Mouse (Mus musculus): ENCODE data around the gene Taf4. TPM values are rescaled to one million over a fixed set of nuclear protein-coding genes. Genes with fewer than 3 reads are reported as not detected.

Taf4 gene
- total RNA-seq, 1 experiment from 2014 or later = 20.1 TPM

- no peak for ATAC-seq (replicated peaks in 1 of 2; ENCODE audit: insufficient read depth in 1 of 2, low FRiP score in 2 of 2, low TSS enrichment in 1 of 2, low read depth in 1 of 2, poor library complexity in 2 of 2, severe bottlenecking in 2 of 2)
Observed at GRCm38 (mm10) chr2:179989098-179989497, 12.7 kb upstream of the Taf4 start.

- ATAC-seq (replicated peaks in 1 of 2; ENCODE audit: insufficient read depth in 1 of 2, low FRiP score in 2 of 2, low TSS enrichment in 1 of 2, low read depth in 1 of 2, poor library complexity in 2 of 2, severe bottlenecking in 2 of 2) = peak; percentile 10 to 29; a peak in 1 of 4 replicates
Observed at GRCm38 (mm10) chr2:179986437-179987022, 10.1 kb upstream of the Taf4 start.

- no peak for ATAC-seq (replicated peaks in 1 of 2; ENCODE audit: insufficient read depth in 1 of 2, low FRiP score in 2 of 2, low TSS enrichment in 1 of 2, low read depth in 1 of 2, poor library complexity in 2 of 2, severe bottlenecking in 2 of 2)
Observed at GRCm38 (mm10) chr2:179985695-179986094, 9.2 kb upstream of the Taf4 start.

- ATAC-seq (replicated peaks in 1 of 2; ENCODE audit: insufficient read depth in 1 of 2, low FRiP score in 2 of 2, low TSS enrichment in 1 of 2, low read depth in 1 of 2, poor library complexity in 2 of 2, severe bottlenecking in 2 of 2) = no peak
Observed at GRCm38 (mm10) chr2:179984830-179985229, 8.4 kb upstream of the Taf4 start.

- no peak for ATAC-seq (replicated peaks in 1 of 2; ENCODE audit: insufficient read depth in 1 of 2, low FRiP score in 2 of 2, low TSS enrichment in 1 of 2, low read depth in 1 of 2, poor library complexity in 2 of 2, severe bottlenecking in 2 of 2)
Observed at GRCm38 (mm10) chr2:179982715-179983114, 6.3 kb upstream of the Taf4 start.

- ATAC-seq (replicated peaks in 1 of 2; ENCODE audit: insufficient read depth in 1 of 2, low FRiP score in 2 of 2, low TSS enrichment in 1 of 2, low read depth in 1 of 2, poor library complexity in 2 of 2, severe bottlenecking in 2 of 2) = no peak
Observed at GRCm38 (mm10) chr2:179980616-179981015, 4.2 kb upstream of the Taf4 start.

GRCm38 (mm10) chr2:179979836-179980235 is 3.4 kb upstream of the Taf4 start:
- ATAC-seq (replicated peaks in 1 of 2; ENCODE audit: insufficient read depth in 1 of 2, low FRiP score in 2 of 2, low TSS enrichment in 1 of 2, low read depth in 1 of 2, poor library complexity in 2 of 2, severe bottlenecking in 2 of 2) = peak in 1 of 2 experiments; percentile 28; a peak in 1 of 4 replicates

- ATAC-seq (replicated peaks in 1 of 2; ENCODE audit: insufficient read depth in 1 of 2, low FRiP score in 2 of 2, low TSS enrichment in 1 of 2, low read depth in 1 of 2, poor library complexity in 2 of 2, severe bottlenecking in 2 of 2) = no peak
Observed at GRCm38 (mm10) chr2:179978250-179978649, 1.8 kb upstream of the Taf4 start.

GRCm38 (mm10) chr2:179977344-179978025 is 1.0 kb upstream of the Taf4 start:
- no peak for ATAC-seq (replicated peaks in 1 of 2; ENCODE audit: insufficient read depth in 1 of 2, low FRiP score in 2 of 2, low TSS enrichment in 1 of 2, low read depth in 1 of 2, poor library complexity in 2 of 2, severe bottlenecking in 2 of 2)

- no peak for ATAC-seq (replicated peaks in 1 of 2; ENCODE audit: insufficient read depth in 1 of 2, low FRiP score in 2 of 2, low TSS enrichment in 1 of 2, low read depth in 1 of 2, poor library complexity in 2 of 2, severe bottlenecking in 2 of 2)
Observed at GRCm38 (mm10) chr2:179976295-179976627, 185 bp downstream of the Taf4 start.

- no peak for ATAC-seq (replicated peaks in 1 of 2; ENCODE audit: insufficient read depth in 1 of 2, low FRiP score in 2 of 2, low TSS enrichment in 1 of 2, low read depth in 1 of 2, poor library complexity in 2 of 2, severe bottlenecking in 2 of 2)
Observed at GRCm38 (mm10) chr2:179975851-179976250, 595 bp downstream of the Taf4 start.

GRCm38 (mm10) chr2:179974651-179975471 is 1.6 kb downstream of the Taf4 start:
- 0 out of 4 replicates have a peak, but pooled peaks of 1 of the 2 experiments have one; percentile 22 for ATAC-seq (replicated peaks in 1 of 2; ENCODE audit: insufficient read depth in 1 of 2, low FRiP score in 2 of 2, low TSS enrichment in 1 of 2, low read depth in 1 of 2, poor library complexity in 2 of 2, severe bottlenecking in 2 of 2)

GRCm38 (mm10) chr2:179973871-179974628 is 2.4 kb downstream of the Taf4 start:
- no peak; a peak in 1 of 4 replicates for ATAC-seq (replicated peaks in 1 of 2; ENCODE audit: insufficient read depth in 1 of 2, low FRiP score in 2 of 2, low TSS enrichment in 1 of 2, low read depth in 1 of 2, poor library complexity in 2 of 2, severe bottlenecking in 2 of 2)

- ATAC-seq (replicated peaks in 1 of 2; ENCODE audit: insufficient read depth in 1 of 2, low FRiP score in 2 of 2, low TSS enrichment in 1 of 2, low read depth in 1 of 2, poor library complexity in 2 of 2, severe bottlenecking in 2 of 2) = no peak
Observed at GRCm38 (mm10) chr2:179972406-179972805, 4.0 kb downstream of the Taf4 start.

- ATAC-seq (replicated peaks in 1 of 2; ENCODE audit: insufficient read depth in 1 of 2, low FRiP score in 2 of 2, low TSS enrichment in 1 of 2, low read depth in 1 of 2, poor library complexity in 2 of 2, severe bottlenecking in 2 of 2) = no peak
Observed at GRCm38 (mm10) chr2:179971891-179972290, 4.6 kb downstream of the Taf4 start.

GRCm38 (mm10) chr2:179969137-179969536 is 7.3 kb downstream of the Taf4 start:
- ATAC-seq (replicated peaks in 1 of 2; ENCODE audit: insufficient read depth in 1 of 2, low FRiP score in 2 of 2, low TSS enrichment in 1 of 2, low read depth in 1 of 2, poor library complexity in 2 of 2, severe bottlenecking in 2 of 2) = no peak

- no peak for ATAC-seq (replicated peaks in 1 of 2; ENCODE audit: insufficient read depth in 1 of 2, low FRiP score in 2 of 2, low TSS enrichment in 1 of 2, low read depth in 1 of 2, poor library complexity in 2 of 2, severe bottlenecking in 2 of 2)
Observed at GRCm38 (mm10) chr2:179967633-179968032, 8.8 kb downstream of the Taf4 start.

- ATAC-seq (replicated peaks in 1 of 2; ENCODE audit: insufficient read depth in 1 of 2, low FRiP score in 2 of 2, low TSS enrichment in 1 of 2, low read depth in 1 of 2, poor library complexity in 2 of 2, severe bottlenecking in 2 of 2) = no peak
Observed at GRCm38 (mm10) chr2:179961420-179961819, 15.0 kb downstream of the Taf4 start.
